Mouse (Mus musculus) CD4-positive, CD25-positive, alpha-beta regulatory T cell, adult 2 months (primary cell): ENCODE results near the gene Lce1g.

Experiments used
- DNase-seq: peaks from one replicate; pipeline ENCODE4 v3.0.0-alpha.2; 2012; ENCODE audit warnings: low read depth, low spot score

Gene Lce1g

DNA sequence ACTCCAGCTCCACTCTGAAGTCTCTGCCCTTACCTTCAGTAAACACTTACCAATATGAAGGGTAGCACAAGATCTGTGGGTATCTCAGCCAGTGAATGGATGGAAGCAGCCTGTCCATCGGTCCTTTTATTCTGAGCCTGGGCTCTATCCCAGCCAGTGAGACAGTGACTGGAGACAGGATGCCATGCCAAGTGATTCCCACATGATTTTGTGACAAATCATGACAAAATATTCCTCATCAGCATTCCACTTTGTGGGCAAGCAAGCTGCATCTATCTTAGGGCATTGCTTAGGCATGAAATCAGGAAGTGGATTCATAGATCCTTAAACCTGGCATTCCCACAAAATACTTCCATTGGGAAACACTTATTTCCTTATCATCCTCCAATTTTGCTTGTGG, at the start of gene Lce1g:
Lce1g (minus strand) TSS at position 101 of the 400 bp plus-strand sequence.
- DNase-seq, result no peak

- DNase-seq, result no peak
Observed at GRCm38 (mm10) chr3:92790414-92790813, 38.3 kb upstream of the Lce1g start, which contains the start of gene Lce1j. Lce1j (minus strand) TSS chr3:92790514.

- no peak for DNase-seq
Observed at GRCm38 (mm10) chr3:92778799-92779198, 26.7 kb upstream of the Lce1g start, which contains the start of gene Lce1i. Lce1i (minus strand) TSS chr3:92778899.

DNA sequence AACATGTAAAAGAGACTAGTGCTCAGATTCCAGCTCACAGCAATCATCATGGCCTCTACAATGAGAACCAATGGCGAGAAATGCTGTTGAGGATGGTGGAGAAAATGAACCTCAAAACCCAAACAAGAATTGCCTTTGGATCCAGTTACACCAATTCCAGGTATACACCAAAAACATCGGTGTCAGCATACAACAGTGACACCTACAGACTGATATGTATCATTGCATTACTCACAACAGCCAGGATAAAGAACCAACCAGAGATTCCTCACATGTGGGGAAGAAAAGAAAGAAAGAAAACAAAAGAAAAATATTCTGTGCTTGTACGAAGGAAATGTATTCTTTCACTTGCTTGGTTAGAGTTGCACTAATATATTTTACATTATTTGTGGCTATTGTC, 19.4 kb upstream of the Lce1g start:
- DNase-seq, result no peak

- no peak for DNase-seq
Observed at GRCm38 (mm10) chr3:92764965-92765364, 12.8 kb upstream of the Lce1g start, which contains the start of gene Lce1h. Lce1h (minus strand) TSS chr3:92765065.

DNA sequence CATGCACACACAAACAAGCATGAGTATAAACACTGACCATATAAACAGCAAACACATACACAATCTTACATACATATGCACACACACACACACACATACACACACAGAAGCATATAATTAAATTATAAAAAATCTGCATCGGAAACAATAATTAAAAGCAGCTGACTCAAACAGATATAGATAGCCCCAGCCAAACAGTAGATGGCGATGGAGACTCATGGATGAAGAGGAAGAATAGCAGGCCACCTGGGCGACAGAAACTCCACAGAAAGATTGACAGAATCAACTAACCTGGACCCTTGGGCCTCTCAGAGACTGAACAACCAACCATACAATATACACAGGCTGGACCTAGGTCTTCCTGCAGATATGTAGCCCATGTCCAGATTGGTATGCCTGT, 1.1 kb upstream of the Lce1g start:
- DNase-seq, result no peak

DNA sequence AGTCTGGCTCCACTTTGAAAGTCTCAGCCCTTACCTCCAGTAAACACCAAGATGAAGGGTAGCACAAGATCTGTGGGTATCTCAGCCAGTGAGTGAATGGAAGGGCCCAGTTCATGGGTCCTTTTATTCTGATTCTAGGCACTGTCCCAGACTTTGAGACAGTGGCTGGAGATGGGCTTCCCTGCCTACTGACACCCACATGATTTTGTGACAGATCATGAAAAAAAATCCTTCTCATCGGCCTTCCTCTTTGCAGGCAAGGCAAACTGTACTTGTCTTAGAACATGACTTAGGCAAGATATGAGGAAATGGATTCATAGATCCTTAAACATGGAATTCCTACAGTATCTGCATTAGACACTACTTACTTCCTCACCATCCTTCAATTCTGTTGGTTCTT, 13.1 kb downstream of the Lce1g start, which contains the start of gene Gm38119:
Gm38119 (minus strand) TSS at position 101 of the 400 bp plus-strand sequence.
- DNase-seq, result no peak

GRCm38 (mm10) chr3:92722631-92723030, 29.5 kb downstream of the Lce1g start:
- no peak for DNase-seq

DNA sequence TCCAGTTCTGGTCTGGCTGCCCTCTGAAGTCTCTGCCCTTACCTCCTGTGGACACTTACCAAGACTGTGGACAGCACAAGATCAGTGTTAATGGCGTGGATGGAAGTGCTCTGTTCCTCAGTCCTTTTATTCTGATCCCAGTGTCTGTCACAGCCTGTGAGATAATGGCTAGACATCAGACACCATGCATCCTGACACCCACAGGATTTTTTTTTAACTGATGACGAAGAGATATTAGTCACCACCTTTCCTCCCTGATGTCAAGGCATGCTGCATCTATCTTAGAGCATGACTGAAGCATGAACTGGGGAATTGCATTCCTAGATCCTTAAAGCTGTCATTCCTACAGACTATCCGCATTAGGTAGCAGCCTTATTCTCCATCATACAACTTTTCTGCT, 31.9 kb downstream of the Lce1g start, which contains the start of gene Lce1f:
Lce1f (minus strand) TSS at position 101 of the 400 bp plus-strand sequence.
- DNase-seq, result no peak

GRCm38 (mm10) chr3:92715122-92715521, 37.0 kb downstream of the Lce1g start:
- DNase-seq, result no peak

DNA sequence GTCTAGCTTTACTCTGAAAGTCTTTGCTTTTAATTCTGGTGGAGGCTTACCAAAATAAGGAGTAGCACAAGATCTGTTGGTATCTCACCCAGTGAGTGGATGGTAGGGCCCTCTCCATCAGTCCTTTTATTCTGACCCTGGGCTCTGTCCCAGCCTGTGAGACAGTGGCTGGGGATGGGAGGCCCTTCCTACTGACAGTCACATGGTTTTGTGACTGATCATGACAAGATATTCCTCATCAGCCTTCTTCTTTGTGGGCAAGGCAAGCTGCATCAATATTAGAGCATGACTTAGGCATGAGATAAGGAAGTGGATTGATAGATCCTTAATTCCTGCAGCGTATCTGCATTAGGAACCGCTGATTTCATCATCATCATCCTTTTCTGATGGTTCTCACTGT, 43.2 kb downstream of the Lce1g start, which contains the start of gene Lce1e:
Lce1e (minus strand) TSS at position 101 of the 400 bp plus-strand sequence.
- no peak for DNase-seq
